Mouse (Mus musculus) bone marrow, adult 2 months (tissue): ENCODE measurements around the gene Snx1.

Source experiments
- CTCF ChIP-seq: fragments of 200-500 bp; IDR thresholded peaks from 2 replicates; pipeline ENCODE4 v1.5.1; 2011; ENCODE audit warnings: low read length, control low read depth; ENCODE audit not compliant: control insufficient read depth, insufficient read depth
- POLR2A ChIP-seq: fragments of 200-500 bp; IDR thresholded peaks from 2 replicates; pipeline ENCODE4 v1.6.1; 2011; ENCODE audit warnings: low read depth, mild to moderate bottlenecking, control low read depth, low read length, borderline replicate concordance; ENCODE audit not compliant: control insufficient read depth

DNA sequence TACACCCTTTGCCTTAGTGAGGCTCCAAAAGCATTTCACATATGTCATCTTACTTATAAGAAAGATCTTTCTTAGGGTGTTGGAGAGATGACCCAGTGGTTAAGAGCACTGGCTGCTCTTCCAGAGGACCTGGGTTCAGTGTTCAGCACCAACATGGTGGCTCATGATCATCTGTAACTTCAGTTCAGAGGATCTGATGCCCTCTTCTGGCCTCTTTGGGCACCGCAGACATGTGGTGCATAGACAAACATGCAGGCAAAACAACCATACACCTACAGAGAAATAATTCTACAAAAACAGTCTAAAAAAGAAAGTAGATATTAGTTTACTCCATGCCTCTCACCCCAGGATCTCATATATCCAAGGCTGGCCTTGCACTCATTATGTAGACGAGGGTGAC is 33.8 kb upstream of the Snx1 start:
- TF ChIP-seq CTCF (peak; percentile 24; the same call in 1 of the 2 replicates), POLR2A (no peak)
